Mouse (Mus musculus): ENCODE measurements around the gene Dscaml1. TPM values are rescaled to one million over a fixed set of nuclear protein-coding genes. Genes with fewer than 3 reads are reported as not detected.

The Dscaml1 gene
- polyA plus RNA-seq, 1 experiment from 2014 or later = 0.23 TPM

DNA sequence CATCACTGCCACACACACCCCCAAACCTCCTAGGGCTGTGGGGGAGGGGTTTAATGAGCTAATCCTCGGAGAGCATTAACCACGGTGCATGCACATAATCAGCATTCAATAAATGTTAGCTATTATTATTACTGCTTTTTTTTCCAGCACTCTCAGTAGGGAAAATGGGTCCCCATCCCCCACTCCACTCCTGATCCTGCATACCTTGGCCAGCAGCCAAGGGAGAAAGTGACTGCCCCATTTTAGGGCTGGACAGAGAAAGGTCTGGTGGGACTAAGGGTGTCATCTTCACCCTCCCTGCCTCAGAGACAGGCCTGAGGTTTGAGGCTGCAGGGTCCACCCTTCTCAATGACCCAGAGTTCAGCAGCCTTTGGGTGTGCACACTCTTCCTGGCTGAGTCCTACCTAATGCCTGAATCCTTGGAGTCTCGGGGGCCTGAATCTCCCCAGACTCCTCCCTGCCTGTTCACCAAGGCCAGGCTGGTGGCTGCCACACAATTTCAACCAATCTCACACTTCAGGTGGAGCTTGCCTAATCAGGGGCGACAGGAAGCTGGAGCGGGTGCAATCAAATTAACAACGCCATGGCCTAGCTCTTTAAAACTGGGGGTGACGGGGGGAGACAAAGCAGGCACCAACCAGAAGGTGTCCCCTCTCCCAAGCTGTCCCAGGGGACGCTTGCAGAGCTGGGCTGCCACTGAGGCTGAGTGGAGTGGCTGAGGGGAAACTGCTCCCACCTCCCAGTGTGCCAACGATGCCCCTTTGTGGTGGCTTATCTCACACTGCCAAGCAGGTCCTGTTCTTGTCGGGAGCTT, 267.2 kb downstream of the Dscaml1 start:
- no peaks in the 10 kb centered on the region for H3K27me3 ChIP-seq
- H3K27ac ChIP-seq = no peak overlapping the region
- 31% methylated on average over 10 of the region's 10 CpGs for WGBS
- H3K4me3 ChIP-seq = no peak overlapping the region
- no peaks in the 10 kb centered on the region for H3K9me3 ChIP-seq
- ATAC-seq (ENCODE audit: insufficient number of reproducible peaks, low FRiP score, low TSS enrichment, low read depth) = peak; percentile 59; the same call in 1 of the 2 replicates
- H3K9ac ChIP-seq = no peak overlapping the region
- H3K4me2 ChIP-seq = no peak overlapping the region
- peaks cover 11% of the 10 kb centered on the region for H3K4me1 ChIP-seq
- H3K36me3 ChIP-seq = no peaks in the 10 kb centered on the region

DNA sequence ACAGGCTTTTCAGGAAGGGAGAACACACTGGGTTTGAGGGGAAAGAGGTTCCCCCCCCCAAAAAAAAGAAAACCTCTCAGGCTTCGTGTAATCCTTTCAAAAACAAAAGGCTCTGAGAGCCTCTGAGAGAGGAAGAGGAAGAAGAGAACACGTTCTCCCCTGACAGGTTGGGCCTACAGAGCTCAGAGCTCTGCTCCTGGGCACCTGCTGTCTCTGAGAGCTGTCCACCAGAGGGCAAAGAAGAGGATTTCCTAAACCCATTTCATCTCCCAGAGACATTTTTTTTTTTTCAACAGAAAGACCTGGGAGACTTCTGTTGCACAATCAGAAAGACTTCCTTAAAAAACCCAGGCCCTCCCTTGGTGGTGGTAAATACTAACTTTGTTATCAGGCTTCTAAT, 267.8 kb downstream of the Dscaml1 start:
- Histone ChIP-seq H3K27me3 (no peaks in the 10 kb centered on the region), H3K27ac (no peak overlapping the region)

DNA sequence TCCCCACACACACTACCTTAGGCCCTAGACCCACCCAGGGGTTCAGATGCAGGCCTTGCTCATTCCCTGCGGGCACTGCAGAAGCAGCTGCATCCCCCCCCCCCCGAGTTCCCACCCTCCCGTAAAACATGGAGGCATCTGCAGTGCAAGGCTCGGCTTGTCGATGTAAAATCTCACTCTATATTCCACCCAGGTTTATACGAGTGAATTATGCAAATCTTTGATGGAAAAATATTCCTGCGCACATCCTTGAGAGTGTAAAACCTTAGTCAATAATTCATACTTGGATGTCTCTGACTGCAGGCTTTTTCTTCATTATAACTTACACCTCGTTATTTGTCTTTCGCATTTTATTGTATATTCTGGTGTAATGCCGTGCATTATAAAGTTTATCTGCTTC, 272.7 kb downstream of the Dscaml1 start:
- no peak overlapping the region for H3K9ac ChIP-seq
- no peaks in the 10 kb centered on the region for H3K9me3 ChIP-seq
- no peaks in the 10 kb centered on the region for H3K36me3 ChIP-seq
- ATAC-seq (ENCODE audit: insufficient number of reproducible peaks, low FRiP score, low TSS enrichment, low read depth) = no peak
- H3K27ac ChIP-seq = no peak overlapping the region
- H3K27me3 ChIP-seq = no peaks in the 10 kb centered on the region
- no peaks in the 10 kb centered on the region for H3K4me1 ChIP-seq
- no peak overlapping the region for H3K4me3 ChIP-seq
- WGBS = 51% methylated on average over 10 of the region's 10 CpGs
- no peak overlapping the region for H3K4me2 ChIP-seq

More for the DNA sequence above, 267.8 kb downstream of the Dscaml1 start:
- WGBS = 36% methylated on average over 2 of the region's 2 CpGs
- Histone ChIP-seq H3K36me3 (no peaks in the 10 kb centered on the region), H3K9me3 (no peaks in the 10 kb centered on the region), H3K9ac (no peak overlapping the region), H3K4me3 (no peak overlapping the region), H3K4me1 (peaks cover 11% of the 10 kb centered on the region), H3K4me2 (no peak overlapping the region)
- no peak for ATAC-seq (ENCODE audit: insufficient number of reproducible peaks, low FRiP score, low TSS enrichment, low read depth)

DNA sequence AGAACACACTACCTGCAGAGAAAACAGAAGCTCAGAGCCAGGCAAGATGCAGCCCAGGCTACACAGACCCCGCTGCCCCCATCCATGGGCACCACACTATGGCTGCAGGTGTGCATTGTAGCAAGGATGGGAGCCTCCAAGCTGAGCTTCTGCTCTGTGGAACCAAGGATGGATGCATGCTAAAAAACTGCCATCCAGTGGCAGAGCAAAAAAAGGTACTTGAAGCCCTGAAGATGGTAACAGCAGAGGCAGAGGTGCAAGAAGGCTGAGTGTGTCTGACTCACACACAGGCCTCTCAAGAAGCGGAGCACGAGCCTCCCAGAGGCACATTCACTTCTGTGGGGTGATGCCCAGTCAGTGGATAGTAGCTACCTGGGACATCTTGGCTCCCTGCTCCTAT, 276.8 kb downstream of the Dscaml1 start:
- Histone ChIP-seq H3K4me2 (no peak overlapping the region), H3K9ac (no peak overlapping the region), H3K27me3 (no peaks in the 10 kb centered on the region), H3K4me1 (no peaks in the 10 kb centered on the region), H3K9me3 (no peaks in the 10 kb centered on the region), H3K27ac (no peak overlapping the region), H3K36me3 (no peaks in the 10 kb centered on the region), H3K4me3 (no peak overlapping the region)
- ATAC-seq (ENCODE audit: insufficient number of reproducible peaks, low FRiP score, low TSS enrichment, low read depth) = no peak
- WGBS = 88% methylated on average over 3 of the region's 3 CpGs

DNA sequence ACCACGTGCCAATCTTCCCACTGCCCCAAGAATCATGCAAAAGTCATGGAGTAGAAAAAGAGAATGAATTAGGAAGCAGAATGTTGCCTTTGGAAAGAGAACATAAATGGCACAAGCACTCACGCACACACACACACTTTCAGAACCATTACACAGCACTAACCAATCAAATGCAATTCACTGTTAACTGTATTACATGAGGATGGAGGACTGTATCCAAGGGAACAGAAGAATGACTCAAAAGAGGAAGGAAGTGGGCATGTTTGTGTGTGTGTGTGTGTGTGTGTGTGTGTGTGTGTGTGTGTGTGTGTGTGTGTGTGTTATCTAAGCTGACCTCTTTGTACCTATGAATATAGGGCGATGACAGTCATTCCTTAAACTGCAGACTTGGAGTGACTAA, 278.0 kb downstream of the Dscaml1 start:
- Histone ChIP-seq H3K4me2 (no peak overlapping the region), H3K9ac (no peak overlapping the region), H3K36me3 (no peaks in the 10 kb centered on the region), H3K27ac (no peak overlapping the region), H3K4me1 (no peaks in the 10 kb centered on the region), H3K27me3 (no peaks in the 10 kb centered on the region), H3K4me3 (no peak overlapping the region), H3K9me3 (no peaks in the 10 kb centered on the region)
- WGBS = 70% methylated on average over 3 of the region's 3 CpGs
- no peak for ATAC-seq (ENCODE audit: insufficient number of reproducible peaks, low FRiP score, low TSS enrichment, low read depth)

DNA sequence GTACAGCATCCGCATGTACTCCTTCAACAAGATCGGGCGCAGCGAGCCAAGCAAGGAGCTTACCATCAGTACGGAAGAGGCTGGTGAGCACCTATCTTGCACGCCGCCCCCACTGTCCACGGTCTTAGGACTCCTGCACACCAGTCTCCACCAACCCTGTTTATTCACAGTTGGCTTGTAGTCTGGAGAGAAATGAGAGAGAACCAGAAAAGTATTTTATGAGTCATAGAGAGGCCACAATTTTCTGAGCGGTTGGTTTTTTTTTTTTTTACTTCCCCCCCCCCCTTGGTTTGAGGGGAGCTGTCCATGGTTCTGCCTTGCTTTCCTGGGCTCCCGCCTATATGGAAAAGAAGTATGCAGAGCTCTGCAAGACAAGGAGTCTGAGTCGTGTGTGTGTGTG, 283.9 kb downstream of the Dscaml1 start:
- no peak overlapping the region for H3K9ac ChIP-seq
- H3K9me3 ChIP-seq = no peaks in the 10 kb centered on the region
- H3K4me1 ChIP-seq = no peaks in the 10 kb centered on the region
- H3K4me2 ChIP-seq = no peak overlapping the region
- H3K4me3 ChIP-seq = no peak overlapping the region
- 69% methylated on average over 11 of the region's 11 CpGs for WGBS
- H3K27me3 ChIP-seq = no peaks in the 10 kb centered on the region
- H3K27ac ChIP-seq = no peak overlapping the region
- no peaks in the 10 kb centered on the region for H3K36me3 ChIP-seq
- no peak for ATAC-seq (ENCODE audit: insufficient number of reproducible peaks, low FRiP score, low TSS enrichment, low read depth)

DNA sequence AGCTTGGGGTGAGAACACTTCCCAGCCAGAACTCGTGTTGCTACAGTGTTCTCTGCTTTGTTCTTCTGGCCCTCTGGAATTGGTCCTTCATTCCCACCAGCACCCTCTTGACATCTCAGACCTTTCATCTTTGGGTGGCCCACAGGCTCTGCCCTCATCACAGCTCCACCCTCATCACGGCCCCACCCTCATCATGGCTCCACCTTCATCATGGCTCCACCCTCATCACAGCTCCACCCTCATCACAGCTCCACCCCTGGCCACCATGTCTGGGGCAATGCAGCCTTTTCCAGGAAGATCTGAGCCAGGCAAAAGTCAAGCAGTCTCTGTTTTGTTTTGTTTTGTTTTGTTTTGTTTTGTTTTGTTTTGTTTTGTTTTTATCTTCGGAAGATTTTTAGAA, 289.0 kb downstream of the Dscaml1 start:
- Histone ChIP-seq H3K4me1 (no peaks in the 10 kb centered on the region), H3K36me3 (no peaks in the 10 kb centered on the region), H3K9me3 (no peaks in the 10 kb centered on the region), H3K4me2 (no peak overlapping the region), H3K9ac (no peak overlapping the region), H3K27me3 (no peaks in the 10 kb centered on the region), H3K4me3 (no peak overlapping the region), H3K27ac (no peak overlapping the region)
- no peak for ATAC-seq (ENCODE audit: insufficient number of reproducible peaks, low FRiP score, low TSS enrichment, low read depth)
- WGBS = 49% methylated on average over 3 of the region's 3 CpGs

DNA sequence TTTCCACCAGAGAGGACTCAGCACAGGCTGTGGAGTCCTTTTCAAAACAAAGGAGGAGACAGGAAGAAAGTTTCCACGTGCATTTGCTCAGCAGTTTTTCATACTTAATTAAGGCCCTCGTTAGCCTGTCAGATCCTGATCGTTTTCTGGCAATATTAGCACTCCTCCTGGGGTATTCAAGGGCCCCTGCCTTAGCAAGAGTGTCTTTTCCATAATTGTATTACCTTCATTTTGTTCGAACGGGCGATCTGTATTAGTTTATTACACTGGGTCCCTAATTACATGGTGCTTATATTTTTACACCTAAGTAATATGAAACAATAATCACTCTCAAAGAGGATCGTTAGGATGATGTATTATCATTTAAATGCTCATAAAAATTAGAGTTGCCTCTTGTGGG, 293.6 kb downstream of the Dscaml1 start:
- no peaks in the 10 kb centered on the region for H3K27me3 ChIP-seq
- H3K27ac ChIP-seq = no peak overlapping the region
- H3K4me3 ChIP-seq = no peak overlapping the region
- no peak overlapping the region for H3K9ac ChIP-seq
- H3K9me3 ChIP-seq = no peaks in the 10 kb centered on the region
- no peak for ATAC-seq (ENCODE audit: insufficient number of reproducible peaks, low FRiP score, low TSS enrichment, low read depth)
- H3K4me2 ChIP-seq = no peak overlapping the region
- H3K4me1 ChIP-seq = no peaks in the 10 kb centered on the region
- H3K36me3 ChIP-seq = no peaks in the 10 kb centered on the region
- WGBS = 21% methylated on average over 7 of the region's 7 CpGs

DNA sequence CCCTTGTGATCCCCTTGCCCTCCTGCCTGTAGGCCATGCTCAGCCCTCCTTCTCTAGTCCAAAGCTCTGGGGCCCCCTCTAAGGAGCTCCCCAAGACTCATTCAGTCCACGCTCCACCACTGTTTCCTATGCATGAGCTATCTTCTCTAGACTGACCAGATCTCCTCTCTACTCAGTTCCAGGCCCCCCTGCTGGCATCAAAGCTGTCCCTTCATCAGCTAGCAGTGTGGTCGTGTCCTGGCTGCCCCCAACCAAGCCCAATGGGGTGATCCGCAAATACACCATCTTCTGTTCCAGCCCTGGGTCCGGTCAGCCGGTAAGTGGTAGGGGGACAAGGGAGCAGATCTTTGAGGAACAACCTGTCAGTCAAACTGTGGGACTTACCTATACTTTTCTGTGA, 305.4 kb downstream of the Dscaml1 start:
- WGBS = 82% methylated on average over 5 of the region's 5 CpGs
- no peak overlapping the region for H3K4me2 ChIP-seq
- H3K9ac ChIP-seq = no peak overlapping the region

DNA sequence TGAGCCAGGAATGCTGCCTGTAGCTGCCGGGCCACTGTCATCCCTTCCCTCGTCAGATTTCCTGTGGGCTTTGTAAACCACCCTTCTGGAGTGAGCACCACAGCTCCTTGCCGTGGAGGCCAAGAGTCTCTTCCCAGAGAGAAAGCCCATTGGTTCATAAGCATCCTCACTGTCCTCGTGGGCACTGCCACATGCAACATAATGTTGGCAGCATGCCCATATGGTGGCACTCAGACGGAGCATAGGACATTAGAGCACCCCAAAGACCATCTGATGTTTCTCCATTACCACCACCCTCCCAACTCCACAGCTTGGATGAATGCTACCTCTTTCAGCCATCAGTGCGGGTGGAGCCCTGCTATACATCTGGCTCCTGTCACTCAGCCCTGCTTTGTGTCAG, 306.8 kb downstream of the Dscaml1 start:
- Histone ChIP-seq H3K4me2 (no peak overlapping the region), H3K9me3 (no peaks in the 10 kb centered on the region), H3K4me3 (no peak overlapping the region), H3K27ac (no peak overlapping the region), H3K36me3 (no peaks in the 10 kb centered on the region), H3K4me1 (no peaks in the 10 kb centered on the region), H3K9ac (no peak overlapping the region), H3K27me3 (no peaks in the 10 kb centered on the region; the same call in 1 of the 2 replicates)
- no peak for ATAC-seq (ENCODE audit: insufficient number of reproducible peaks, low FRiP score, low TSS enrichment, low read depth)
- WGBS = 65% methylated on average over 6 of the region's 6 CpGs

More for the DNA sequence above, 305.4 kb downstream of the Dscaml1 start:
- Histone ChIP-seq H3K36me3 (no peaks in the 10 kb centered on the region), H3K9me3 (no peaks in the 10 kb centered on the region), H3K27ac (no peak overlapping the region), H3K4me3 (no peak overlapping the region), H3K4me1 (no peaks in the 10 kb centered on the region), H3K27me3 (no peaks in the 10 kb centered on the region; the same call in 1 of the 2 replicates)
- ATAC-seq (ENCODE audit: insufficient number of reproducible peaks, low FRiP score, low TSS enrichment, low read depth) = no peak

DNA sequence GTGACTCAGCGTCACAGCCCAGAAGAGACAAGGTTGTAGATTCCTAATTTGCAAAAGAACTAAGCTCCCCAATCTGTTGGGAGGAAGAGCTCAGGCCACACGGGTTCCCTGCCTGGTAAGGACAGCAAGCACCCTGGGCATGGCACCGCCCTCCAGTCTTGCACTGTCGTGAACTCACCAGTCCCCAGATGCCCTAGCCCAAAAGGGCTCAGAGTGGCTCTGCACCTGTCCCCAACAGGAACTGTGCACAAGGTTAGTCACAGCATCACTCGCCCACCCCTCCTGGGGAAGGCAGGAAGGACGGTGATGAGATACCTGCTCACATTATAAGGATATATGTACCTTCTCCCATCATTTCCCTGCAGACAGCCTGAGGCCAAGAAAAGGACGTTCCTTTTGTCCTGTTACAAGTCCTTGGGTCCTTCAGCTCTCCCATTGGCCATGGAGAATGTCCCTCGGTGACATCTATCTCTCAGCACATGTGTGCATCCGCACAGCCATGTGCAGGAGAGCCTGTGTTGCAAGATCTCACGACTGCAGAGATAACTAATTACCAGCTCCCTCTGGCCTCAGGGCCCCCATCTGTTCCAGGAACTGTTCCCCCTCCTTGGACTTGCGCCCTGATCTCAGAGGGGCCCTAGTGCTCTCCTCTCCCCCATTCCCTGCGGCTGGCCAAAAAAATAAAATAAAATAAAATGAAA, 312.7 kb downstream of the Dscaml1 start:
- Histone ChIP-seq H3K36me3 (no peaks in the 10 kb centered on the region), H3K4me3 (no peak overlapping the region), H3K9ac (no peak overlapping the region), H3K27ac (no peak overlapping the region), H3K27me3 (no peaks in the 10 kb centered on the region), H3K4me2 (no peak overlapping the region), H3K4me1 (peaks cover 11% of the 10 kb centered on the region), H3K9me3 (no peaks in the 10 kb centered on the region)
- 56% methylated on average over 12 of the region's 12 CpGs for WGBS
- no peak for ATAC-seq (ENCODE audit: insufficient number of reproducible peaks, low FRiP score, low TSS enrichment, low read depth)
